Mouse (Mus musculus) kidney, adult 10 weeks (tissue): ENCODE measurements around the gene Olfr1510. TPM values are rescaled to one million over a fixed set of nuclear protein-coding genes. Genes with fewer than 3 reads are reported as not detected.

ENCODE experiments used
- polyA plus RNA-seq: library from polyadenylated mRNA; stranded (reverse); fragments of 350-450 nt; fragmentation: Illumina TruSeq; extraction: RNeasy Lipid Tissue Mini Kit (QIAGEN cat#74804); gene quantifications from one replicate; pipeline ENCODE4 v1.2.3, GENCODE M21; 2014; ENCODE audit warnings: low read depth, low replicate concordance

The Olfr1510 gene
- not detected for polyA plus RNA-seq

GRCm38 (mm10) chr14:52414273-52414672 is at the start of gene Olfr1510:
Gene Olfr1510 (minus strand): TSS chr14:52414373.

GRCm38 (mm10) chr14:52442690-52443089 is 28.5 kb upstream of the Olfr1510 start, which contains the start of gene Olfr1509:
Gene Olfr1509 (plus strand): TSS chr14:52442990.

GRCm38 (mm10) chr14:52397279-52397678 is 16.9 kb downstream of the Olfr1510 start, which contains the start of gene Olfr1511:
Gene Olfr1511 (minus strand): TSS chr14:52397379.

GRCm38 (mm10) chr14:52379068-52379467 is 35.1 kb downstream of the Olfr1510 start, which contains the start of gene Olfr1512:
Gene Olfr1512 (minus strand): TSS chr14:52379168.

Other genes with a start within 250 kb of the Olfr1510 start
- gene Supt16, start 217.0 kb downstream of the Olfr1510 start, polyA plus RNA-seq = 46.9 TPM
- 31.1 TPM for gene Chd8, start 156.6 kb downstream of the Olfr1510 start, polyA plus RNA-seq
- gene Tox4, start 135.2 kb downstream of the Olfr1510 start, polyA plus RNA-seq = 28.7 TPM
- 11.9 TPM for gene Rab2b, start 134.8 kb downstream of the Olfr1510 start, polyA plus RNA-seq
- 31.8 TPM for gene Mettl3, start 109.2 kb downstream of the Olfr1510 start, polyA plus RNA-seq
- 10.5 TPM for gene Sall2, start 85.6 kb downstream of the Olfr1510 start, polyA plus RNA-seq
- gene Olfr1513, start 58.0 kb downstream of the Olfr1510 start, polyA plus RNA-seq = not detected
- not detected for gene Olfr1512, start 35.2 kb downstream of the Olfr1510 start, polyA plus RNA-seq
- not detected for gene Olfr1511, start 17.0 kb downstream of the Olfr1510 start, polyA plus RNA-seq
- gene Olfr1509, start 28.6 kb upstream of the Olfr1510 start, polyA plus RNA-seq = not detected
- not detected for gene Olfr1508, start 53.1 kb upstream of the Olfr1510 start, polyA plus RNA-seq
- gene Olfr1507, start 81.4 kb upstream of the Olfr1510 start, polyA plus RNA-seq = not detected